7 mouse cellular contexts compared by ENCODE assay signal in the genomic region with DNA sequence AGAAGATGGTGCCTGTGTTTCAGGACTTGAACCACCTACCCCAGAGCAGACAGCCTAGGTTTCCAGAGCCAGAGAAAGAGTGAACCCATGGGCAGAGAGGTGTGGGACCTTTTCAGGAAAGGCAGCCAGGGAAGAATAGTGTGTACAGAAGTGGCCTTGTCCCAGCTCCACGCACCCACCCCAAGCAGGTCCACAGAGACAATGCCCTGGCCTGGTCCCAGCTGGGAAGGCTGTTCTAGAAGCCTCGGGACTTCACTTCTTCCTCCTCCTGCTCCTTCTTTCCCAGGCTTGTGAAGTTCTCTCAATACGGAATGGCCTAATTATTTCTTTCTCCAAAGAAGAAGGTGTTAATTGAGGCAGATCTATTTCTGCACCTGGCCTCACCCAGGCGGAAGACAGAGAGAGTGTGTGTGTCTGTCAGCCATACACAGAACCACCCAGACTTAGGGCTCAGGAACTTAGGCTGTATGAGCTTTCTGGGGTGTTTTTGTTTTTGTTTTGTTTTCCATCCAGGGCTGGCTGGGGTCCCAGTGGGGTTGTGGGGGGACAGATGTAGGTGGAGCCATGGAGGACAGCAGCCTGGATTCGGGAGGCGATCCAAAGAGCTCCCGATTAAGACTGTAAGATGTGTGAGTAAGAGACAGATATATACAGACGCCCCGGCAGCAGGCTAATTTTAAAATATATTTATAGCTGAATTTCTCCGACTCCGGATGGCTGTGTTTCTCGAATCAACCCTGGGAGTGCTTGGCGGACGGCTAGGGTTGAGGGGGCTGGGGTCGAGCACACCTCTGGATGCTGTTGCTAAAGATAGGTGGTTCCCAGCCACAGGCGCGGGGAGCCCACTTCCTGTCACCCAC.
DNase-seq lines count a peak whose midpoint lies in the region.

No protein-coding gene starts in this region.

- peak; percentile 9 to 24 for DNase-seq in kidney, postnatal 4 days
- DNase-seq in kidney, adult 9 months = no peak
- peak; percentile 48 to 60 for DNase-seq in frontal cortex, postnatal 10 days (ENCODE audit: low spot score in 2 of 2)
- DNase-seq in heart, postnatal 4 days = peak; percentile 39
- peak; percentile 82 to 89 for DNase-seq in right cerebral cortex, postnatal 10 days (ENCODE audit: low spot score in 2 of 2)
- DNase-seq in liver = no peak
- no peak for DNase-seq in urinary bladder, adult 18-20 months (ENCODE audit: low spot score in 2 of 2)

Comparison
In these comparisons a context has a peak if more than half of its experiments do, and no peak if none do; other contexts are left out.
1. DNase-seq: peak in kidney, postnatal 4 days (2 of 2), frontal cortex, postnatal 10 days (2 of 2), heart, postnatal 4 days (single experiment) and right cerebral cortex, postnatal 10 days (2 of 2); none in kidney, adult 9 months (single experiment), liver (single experiment) and urinary bladder, adult 18-20 months (0 of 2).